Mouse (Mus musculus) megakaryocyte, embryonic 14.5 days (primary cell): ENCODE measurements at regions not wholly inside any gene's neighbourhood (a gene's known extent, or its start where the extent isn't known, plus 50 kb on each side); places are given as distances from the start of the nearest gene placed in this dataset.
"Not testable (repeated sequence)": the region's sequence is repeated elsewhere in the genome, so short reads cannot be mapped to it uniquely, and the experiment has no call there.

Experiments used
- H3K27me3 ChIP-seq: replicated peaks from 2 replicates; pipeline ENCODE3; 2012; ENCODE audit warnings: inconsistent platforms
- H3K36me3 ChIP-seq: replicated peaks from 2 replicates; pipeline ENCODE3; 2012; ENCODE audit warnings: low read length, inconsistent platforms, mixed read lengths
- H3K4me1 ChIP-seq: 2 replicates; pipeline ENCODE4 v1.6.1; 2012; ENCODE audit warnings: inconsistent platforms
- H3K4me3 ChIP-seq: replicated peaks from 2 replicates; pipeline ENCODE3; 2012; ENCODE audit warnings: moderate library complexity, mild to moderate bottlenecking, inconsistent platforms
- H3K9me3 ChIP-seq: 2 replicates; pipeline ENCODE4 v1.6.1; 2012; ENCODE audit warnings: inconsistent platforms
- FLI1 ChIP-seq: IDR thresholded peaks from 2 replicates; pipeline ENCODE4 v1.6.1; 2012; ENCODE audit warnings: low read length, inconsistent platforms, mixed read lengths
- GATA1 ChIP-seq: IDR thresholded peaks from 3 replicates; pipeline ENCODE4 v1.6.1; 2012; ENCODE audit warnings: mixed read lengths, low read length, inconsistent platforms, borderline replicate concordance

- TF ChIP-seq GATA1: no peak
- no peak for TF ChIP-seq FLI1
Observed at GRCm38 (mm10) chr15:37080395-37080794, 72.8 kb upstream of the Zfp706 start.

GRCm38 (mm10) chr15:37074207-37074606, 66.6 kb upstream of the Zfp706 start:
- not testable (repeated sequence) for H3K4me3 ChIP-seq, H3K27me3 ChIP-seq, H3K36me3 ChIP-seq, H3K4me1 ChIP-seq, H3K9me3 ChIP-seq

More at GRCm38 (mm10) chr15:37080395-37080794, 72.8 kb upstream of the Zfp706 start:
- no peaks in the 10 kb centered on the region for H3K27me3 ChIP-seq
- no peak overlapping the region for H3K4me3 ChIP-seq
- H3K36me3 ChIP-seq: peaks cover 8% of the 10 kb centered on the region
- peaks cover 27% of the 10 kb centered on the region for H3K9me3 ChIP-seq
- peaks cover 7% of the 10 kb centered on the region for H3K4me1 ChIP-seq

GRCm38 (mm10) chr15:37072202-37072862, 64.8 kb upstream of the Zfp706 start:
- no peak for TF ChIP-seq FLI1
- no peak for TF ChIP-seq GATA1
- peaks cover 8% of the 10 kb centered on the region for H3K27me3 ChIP-seq
- H3K9me3 ChIP-seq: no peaks in the 10 kb centered on the region
- H3K36me3 ChIP-seq: no peaks in the 10 kb centered on the region
- no peak overlapping the region for H3K4me3 ChIP-seq
- H3K4me1 ChIP-seq: no peaks in the 10 kb centered on the region; the same call in 1 of the 2 replicates

DNA sequence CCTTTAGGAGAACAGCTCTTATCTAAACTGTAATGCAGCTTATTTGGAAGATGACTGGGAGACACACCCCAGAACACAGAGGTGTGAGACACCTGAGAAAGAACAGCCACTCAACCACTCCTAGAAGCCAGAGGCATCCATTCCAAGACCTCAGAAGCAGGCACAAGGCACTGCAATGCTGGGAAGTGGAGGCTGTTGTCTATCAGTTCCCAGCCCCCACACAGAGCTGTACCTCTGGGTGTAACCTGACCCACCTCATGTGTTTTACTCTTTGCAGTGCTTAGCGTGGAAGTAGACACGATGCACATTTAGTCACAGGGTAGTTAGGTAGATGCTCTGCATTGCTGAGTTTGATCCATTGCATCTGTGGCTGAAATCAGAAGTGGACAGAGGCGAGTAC, 62.6 kb upstream of the Zfp706 start:
- H3K27me3 ChIP-seq: peaks cover 9% of the 10 kb centered on the region
- H3K4me1 ChIP-seq: no peaks in the 10 kb centered on the region; the same call in 1 of the 2 replicates
- H3K4me3 ChIP-seq: no peak overlapping the region
- H3K36me3 ChIP-seq: no peaks in the 10 kb centered on the region
- no peak for TF ChIP-seq GATA1
- no peak for TF ChIP-seq FLI1
- peaks cover 11% of the 10 kb centered on the region for H3K9me3 ChIP-seq

- H3K4me1 ChIP-seq: peaks cover 3% of the 10 kb centered on the region
Observed at GRCm38 (mm10) chr15:37067326-37067725, 59.8 kb upstream of the Zfp706 start.

GRCm38 (mm10) chr15:37065926-37066550, 58.5 kb upstream of the Zfp706 start:
- H3K36me3 ChIP-seq: no peaks in the 10 kb centered on the region
- TF ChIP-seq FLI1 (no peak), GATA1 (no peak)
- no peak overlapping the region for H3K4me3 ChIP-seq
- H3K27me3 ChIP-seq: peaks cover 23% of the 10 kb centered on the region
- H3K9me3 ChIP-seq: peaks cover 28% of the 10 kb centered on the region
- H3K4me1 ChIP-seq: peaks cover 7% of the 10 kb centered on the region; the same call in 1 of the 2 replicates

More at GRCm38 (mm10) chr15:37067326-37067725, 59.8 kb upstream of the Zfp706 start:
- H3K9me3 ChIP-seq: peaks cover 28% of the 10 kb centered on the region
- H3K27me3 ChIP-seq: peaks cover 16% of the 10 kb centered on the region
- no peaks in the 10 kb centered on the region for H3K36me3 ChIP-seq
- no peak overlapping the region for H3K4me3 ChIP-seq
- TF ChIP-seq GATA1 (no peak), FLI1 (no peak)

DNA sequence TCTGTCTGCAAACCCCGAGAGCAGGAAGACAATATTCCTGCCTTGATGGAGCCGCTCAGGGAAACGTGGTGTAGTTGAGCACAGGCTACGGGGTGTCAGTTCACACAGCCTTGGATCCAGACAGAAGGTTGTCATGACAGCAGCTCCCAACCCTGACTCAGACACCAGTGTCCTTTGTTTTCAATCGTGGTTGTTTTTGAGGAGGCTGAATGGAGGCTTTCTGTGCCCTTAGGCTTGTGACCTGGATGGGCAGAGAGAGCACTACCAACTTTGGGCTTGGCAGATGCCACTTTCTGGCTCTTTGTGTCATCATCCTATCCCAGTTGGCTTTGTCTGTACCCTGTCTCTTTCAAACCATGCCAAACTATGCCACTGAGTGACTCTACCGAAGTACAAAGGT, 57.8 kb upstream of the Zfp706 start:
- TF ChIP-seq FLI1: no peak
- TF ChIP-seq GATA1: no peak
- H3K4me1 ChIP-seq: peaks cover 14% of the 10 kb centered on the region
- peaks cover 25% of the 10 kb centered on the region for H3K27me3 ChIP-seq
- H3K4me3 ChIP-seq: no peak overlapping the region
- peaks cover 28% of the 10 kb centered on the region for H3K9me3 ChIP-seq
- H3K36me3 ChIP-seq: no peaks in the 10 kb centered on the region

DNA sequence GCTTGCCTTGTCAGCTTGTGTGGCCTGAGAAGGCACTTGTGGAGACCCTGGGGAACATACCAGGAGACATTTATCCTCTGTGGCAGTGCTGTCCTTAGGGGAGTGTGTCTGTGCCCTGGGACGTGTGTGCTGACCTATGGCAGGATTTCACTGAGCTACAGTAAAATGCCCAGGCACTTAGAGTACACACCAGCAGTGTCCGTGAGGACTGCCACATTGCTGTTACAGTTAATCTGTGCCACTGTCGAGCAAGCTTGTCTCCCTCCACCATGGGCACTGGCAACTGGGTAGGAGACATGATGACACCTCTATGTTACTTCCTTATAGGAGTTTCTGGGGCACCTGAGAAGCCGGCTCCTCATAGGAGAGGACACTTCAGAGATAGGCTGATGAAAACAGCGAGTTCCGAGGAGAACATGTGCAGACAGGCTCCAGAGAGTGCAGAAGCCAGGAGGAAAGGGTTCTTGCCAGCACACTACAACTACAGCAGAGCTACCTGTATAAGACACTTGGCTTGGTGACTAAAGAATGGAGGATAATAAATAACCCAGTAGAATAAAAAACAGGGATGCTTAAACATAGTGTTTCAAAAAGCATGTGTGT, 56.3 kb upstream of the Zfp706 start:
- H3K9me3 ChIP-seq: peaks cover 28% of the 10 kb centered on the region
- H3K4me3 ChIP-seq: no peak overlapping the region
- TF ChIP-seq GATA1: no peak
- TF ChIP-seq FLI1: no peak

GRCm38 (mm10) chr15:37062585-37062984, 55.0 kb upstream of the Zfp706 start:
- no peaks in the 10 kb centered on the region for H3K36me3 ChIP-seq
- no peak for TF ChIP-seq FLI1
- TF ChIP-seq GATA1: no peak
- peaks cover 18% of the 10 kb centered on the region for H3K4me1 ChIP-seq
- peaks cover 19% of the 10 kb centered on the region for H3K27me3 ChIP-seq
- peaks cover 31% of the 10 kb centered on the region for H3K9me3 ChIP-seq
- no peak overlapping the region for H3K4me3 ChIP-seq

More for the DNA sequence above, 56.3 kb upstream of the Zfp706 start:
- peaks cover 18% of the 10 kb centered on the region for H3K4me1 ChIP-seq
- peaks cover 25% of the 10 kb centered on the region for H3K27me3 ChIP-seq
- H3K36me3 ChIP-seq: no peaks in the 10 kb centered on the region

GRCm38 (mm10) chr15:37061501-37061900, 53.9 kb upstream of the Zfp706 start:
- no peak for TF ChIP-seq FLI1
- H3K4me1 ChIP-seq: peaks cover 18% of the 10 kb centered on the region
- peaks cover 16% of the 10 kb centered on the region for H3K27me3 ChIP-seq
- H3K9me3 ChIP-seq: peaks cover 42% of the 10 kb centered on the region
- H3K4me3 ChIP-seq: no peak overlapping the region
- H3K36me3 ChIP-seq: peaks cover under 1% of the 10 kb centered on the region
